Mouse (Mus musculus) heart, postnatal 14 days (tissue): Measurements from ENCODE around the gene Crybg1. TPM values are rescaled to one million over a fixed set of nuclear protein-coding genes. Genes with fewer than 3 reads are reported as not detected.

Source experiments
- DNase-seq, 2 experiments: peaks; one replicate each; pipeline ENCODE4 v3.0.0; 2021 to 2022
- intact Hi-C: fragments of 180-260 bp; cut with DNase I; formaldehyde crosslinking; loops from one replicate; pipeline ENCODE4 v1.15.1; 2025
- total RNA-seq, 2 experiments: library from RNA; stranded (reverse); gene quantifications; 2 replicates each; pipeline ENCODE4 v1.2.3; 2021

Crybg1 gene
- total RNA-seq, 2 experiments from 2014 or later, result 2.1 to 3.0 TPM

- no peak for DNase-seq
- intact Hi-C loops, result no loop called here
Measured at GRCm38 (mm10) chr10:44013885-44014284, 134.8 kb downstream of the Crybg1 start.

GRCm38 (mm10) chr10:44011408-44011807, 137.2 kb downstream of the Crybg1 start:
- intact Hi-C loops, result no loop called here

GRCm38 (mm10) chr10:44008808-44009207, 139.8 kb downstream of the Crybg1 start:
- intact Hi-C loops, result no loop called here
- DNase-seq, result no peak

More at GRCm38 (mm10) chr10:44011408-44011807, 137.2 kb downstream of the Crybg1 start:
- no peak for DNase-seq

GRCm38 (mm10) chr10:44006815-44007214, 141.8 kb downstream of the Crybg1 start:
- DNase-seq, result no peak
- intact Hi-C loops, result no loop called here

GRCm38 (mm10) chr10:44005677-44006641, 142.7 kb downstream of the Crybg1 start:
- DNase-seq, result peak in 1 of 2 experiments; percentile 25
- intact Hi-C loops, result no loop called here

- intact Hi-C loops, result loop anchor here (5.0 kb wide), 1 partner anchor 63 kb away; no protein-coding TSS in a partner anchor
- DNase-seq, result peak; percentile 38 to 56
Measured at GRCm38 (mm10) chr10:44004221-44004751, 144.4 kb downstream of the Crybg1 start.

GRCm38 (mm10) chr10:44003551-44004151, 145.0 kb downstream of the Crybg1 start:
- peak; percentile 65 to 67 for DNase-seq
- intact Hi-C loops, result loop anchor here (2.0 to 5.0 kb wide), 2 partner anchors 49 to 64 kb away; no protein-coding TSS in a partner anchor

- intact Hi-C loops, result loop anchor here (2.0 to 5.0 kb wide), 2 partner anchors 48 to 64 kb away; no protein-coding TSS in a partner anchor
Measured at GRCm38 (mm10) chr10:44002995-44003524, 145.6 kb downstream of the Crybg1 start.

GRCm38 (mm10) chr10:44002004-44002940, 146.4 kb downstream of the Crybg1 start:
- DNase-seq, result peak in 1 of 2 experiments; percentile 11

More at GRCm38 (mm10) chr10:44002995-44003524, 145.6 kb downstream of the Crybg1 start:
- no peak for DNase-seq

GRCm38 (mm10) chr10:44000156-44000865, 148.3 kb downstream of the Crybg1 start:
- intact Hi-C loops, result loop anchor here (5.0 kb wide), 1 partner anchor 67 kb away; no protein-coding TSS in a partner anchor
- no peak for DNase-seq

More at GRCm38 (mm10) chr10:44002004-44002940, 146.4 kb downstream of the Crybg1 start:
- intact Hi-C loops, result loop anchor here (2.0 to 5.0 kb wide), 2 partner anchors 47 to 65 kb away; no protein-coding TSS in a partner anchor

GRCm38 (mm10) chr10:43998503-43999082, 150.1 kb downstream of the Crybg1 start:
- no peak for DNase-seq
- intact Hi-C loops, result no loop called here

- no peak for DNase-seq
- intact Hi-C loops, result no loop called here
Measured at GRCm38 (mm10) chr10:43998023-43998422, 150.6 kb downstream of the Crybg1 start.

- no peak for DNase-seq
Measured at GRCm38 (mm10) chr10:43997276-43997675, 151.4 kb downstream of the Crybg1 start.

GRCm38 (mm10) chr10:43995858-43996650, 152.6 kb downstream of the Crybg1 start:
- DNase-seq, result no peak

More at GRCm38 (mm10) chr10:43997276-43997675, 151.4 kb downstream of the Crybg1 start:
- intact Hi-C loops, result no loop called here

GRCm38 (mm10) chr10:43993198-43993597, 155.5 kb downstream of the Crybg1 start:
- intact Hi-C loops, result no loop called here
- peak in 1 of 2 experiments; percentile 14 for DNase-seq

More at GRCm38 (mm10) chr10:43995858-43996650, 152.6 kb downstream of the Crybg1 start:
- intact Hi-C loops, result no loop called here

GRCm38 (mm10) chr10:43992506-43992905, 156.1 kb downstream of the Crybg1 start:
- intact Hi-C loops, result no loop called here
- DNase-seq, result no peak

GRCm38 (mm10) chr10:43991268-43991667, 157.4 kb downstream of the Crybg1 start:
- DNase-seq, result no peak
- intact Hi-C loops, result no loop called here
